Mouse (Mus musculus): ENCODE measurements around the gene Cenpj. TPM values are rescaled to one million over a fixed set of nuclear protein-coding genes. Genes with fewer than 3 reads are reported as not detected.

Gene Cenpj
- polyA plus RNA-seq, 1 experiment from 2014 or later = 16.8 TPM

- H3K9me3 ChIP-seq (replicated peaks) = no peaks in the 10 kb centered on the region
- H3K27ac ChIP-seq = no peak overlapping the region
- H3K9ac ChIP-seq = no peak overlapping the region
- H3K36me3 ChIP-seq = no peaks in the 10 kb centered on the region
- peak overlapping the region; percentile 45; the same call in 1 of the 2 replicates for H3K4me3 ChIP-seq
- peak overlapping the region; percentile 76 for H3K4me2 ChIP-seq (replicated peaks)
- ATAC-seq (ENCODE audit: low FRiP score) = no peak
- 78% methylated on average over 18 of the region's 18 CpGs for WGBS
- peaks cover 11% of the 10 kb centered on the region for H3K4me1 ChIP-seq
- 0 out of 2 replicates have a peak, but pooled peaks cover 2% of the 10 kb centered on the region for H3K27me3 ChIP-seq
Measured at GRCm38 (mm10) chr14:56575969-56576901, 1.0 kb upstream of the Cenpj start.

GRCm38 (mm10) chr14:56572546-56572945, 2.7 kb downstream of the Cenpj start:
- H3K4me2 ChIP-seq (replicated peaks) = peak overlapping the region; percentile 63
- H3K4me3 ChIP-seq = peak overlapping the region; percentile 54; the same call in 1 of the 2 replicates
- H3K4me1 ChIP-seq = peaks cover 17% of the 10 kb centered on the region
- 82% methylated on average over 2 of the region's 2 CpGs for WGBS
- ATAC-seq (ENCODE audit: low FRiP score) = no peak
- H3K36me3 ChIP-seq = no peaks in the 10 kb centered on the region
- no peak overlapping the region for H3K9ac ChIP-seq
- no peaks in the 10 kb centered on the region for H3K9me3 ChIP-seq (replicated peaks)
- 0 out of 2 replicates have a peak, but pooled peaks cover 2% of the 10 kb centered on the region for H3K27me3 ChIP-seq
- no peak overlapping the region for H3K27ac ChIP-seq

- peak overlapping the region; percentile 59 for H3K9ac ChIP-seq
- peak; percentile 99 for ATAC-seq (ENCODE audit: low FRiP score)
- WGBS = under 1% methylated on average over 59 of the region's 59 CpGs
- peak overlapping the region; percentile 54 for H3K4me3 ChIP-seq
- H3K9me3 ChIP-seq (replicated peaks) = no peaks in the 10 kb centered on the region
- 0 out of 2 replicates have a peak, but pooled peaks cover 2% of the 10 kb centered on the region for H3K27me3 ChIP-seq
- peaks cover 17% of the 10 kb centered on the region for H3K4me1 ChIP-seq
- H3K36me3 ChIP-seq = no peaks in the 10 kb centered on the region
- H3K4me2 ChIP-seq (replicated peaks) = peak overlapping the region; percentile 63
- H3K27ac ChIP-seq = peak overlapping the region; percentile 64
Measured at GRCm38 (mm10) chr14:56571310-56572093, 3.7 kb downstream of the Cenpj start.

- H3K36me3 ChIP-seq = peaks cover under 1% of the 10 kb centered on the region; the same call in 1 of the 2 replicates
- 89% methylated on average over 4 of the region's 4 CpGs for WGBS
- no peaks in the 10 kb centered on the region for H3K27me3 ChIP-seq
- no peak overlapping the region for H3K4me2 ChIP-seq (replicated peaks)
- H3K9me3 ChIP-seq (replicated peaks) = no peaks in the 10 kb centered on the region
- ATAC-seq (ENCODE audit: low FRiP score) = no peak
- no peak overlapping the region for H3K4me3 ChIP-seq
- no peak overlapping the region for H3K9ac ChIP-seq
- no peak overlapping the region for H3K27ac ChIP-seq
- H3K4me1 ChIP-seq = peaks cover 9% of the 10 kb centered on the region
Measured at GRCm38 (mm10) chr14:56569041-56569440, 6.2 kb downstream of the Cenpj start.

GRCm38 (mm10) chr14:56567476-56567875, 7.7 kb downstream of the Cenpj start:
- peaks cover 8% of the 10 kb centered on the region for H3K4me1 ChIP-seq
- no peak overlapping the region for H3K9ac ChIP-seq
- H3K9me3 ChIP-seq (replicated peaks) = no peaks in the 10 kb centered on the region
- no peak for ATAC-seq (ENCODE audit: low FRiP score)
- no peak overlapping the region for H3K4me3 ChIP-seq
- no peaks in the 10 kb centered on the region for H3K27me3 ChIP-seq
- WGBS = 85% methylated on average over 7 of the region's 7 CpGs
- no peak overlapping the region for H3K27ac ChIP-seq
- H3K36me3 ChIP-seq = peaks cover 11% of the 10 kb centered on the region
- no peak overlapping the region for H3K4me2 ChIP-seq (replicated peaks)

GRCm38 (mm10) chr14:56559134-56559533, 16.1 kb downstream of the Cenpj start:
- 95% methylated on average over 3 of the region's 3 CpGs for WGBS
- Histone ChIP-seq H3K27ac (no peak overlapping the region), H3K4me2 (replicated peaks) (no peak overlapping the region), H3K4me3 (no peak overlapping the region), H3K4me1 (no peaks in the 10 kb centered on the region), H3K36me3 (peaks cover 31% of the 10 kb centered on the region), H3K27me3 (no peaks in the 10 kb centered on the region), H3K9ac (no peak overlapping the region), H3K9me3 (replicated peaks) (no peaks in the 10 kb centered on the region)
- no peak for ATAC-seq (ENCODE audit: low FRiP score)

- Histone ChIP-seq H3K9me3 (replicated peaks) (no peaks in the 10 kb centered on the region), H3K4me2 (replicated peaks) (no peak overlapping the region), H3K4me1 (no peaks in the 10 kb centered on the region), H3K4me3 (no peak overlapping the region), H3K27me3 (no peaks in the 10 kb centered on the region), H3K9ac (no peak overlapping the region), H3K27ac (no peak overlapping the region), H3K36me3 (peaks cover 43% of the 10 kb centered on the region)
- ATAC-seq (ENCODE audit: low FRiP score) = no peak
- 100% methylated on average over 2 of the region's 2 CpGs for WGBS
Measured at GRCm38 (mm10) chr14:56554716-56555115, 20.5 kb downstream of the Cenpj start.

GRCm38 (mm10) chr14:56553331-56553730, 21.9 kb downstream of the Cenpj start:
- no peaks in the 10 kb centered on the region for H3K4me1 ChIP-seq
- H3K27me3 ChIP-seq = no peaks in the 10 kb centered on the region
- no peak overlapping the region for H3K4me2 ChIP-seq (replicated peaks)
- no peak overlapping the region for H3K9ac ChIP-seq
- no peak overlapping the region for H3K4me3 ChIP-seq
- H3K9me3 ChIP-seq (replicated peaks) = no peaks in the 10 kb centered on the region
- H3K36me3 ChIP-seq = peaks cover 38% of the 10 kb centered on the region
- H3K27ac ChIP-seq = no peak overlapping the region
- ATAC-seq (ENCODE audit: low FRiP score) = no peak
- WGBS = 94% methylated on average over 7 of the region's 7 CpGs

GRCm38 (mm10) chr14:56552924-56553323, 22.3 kb downstream of the Cenpj start:
- no peak for ATAC-seq (ENCODE audit: low FRiP score)
- Histone ChIP-seq H3K27ac (no peak overlapping the region), H3K4me3 (no peak overlapping the region), H3K27me3 (no peaks in the 10 kb centered on the region), H3K4me1 (no peaks in the 10 kb centered on the region), H3K4me2 (replicated peaks) (no peak overlapping the region), H3K9ac (no peak overlapping the region), H3K36me3 (peaks cover 34% of the 10 kb centered on the region), H3K9me3 (replicated peaks) (no peaks in the 10 kb centered on the region)
- WGBS = 92% methylated on average over 6 of the region's 6 CpGs

GRCm38 (mm10) chr14:56550960-56551359, 24.3 kb downstream of the Cenpj start:
- WGBS = 91% methylated on average over 4 of the region's 4 CpGs
- H3K9me3 ChIP-seq (replicated peaks) = no peaks in the 10 kb centered on the region
- no peak overlapping the region for H3K9ac ChIP-seq
- H3K4me1 ChIP-seq = no peaks in the 10 kb centered on the region
- ATAC-seq (ENCODE audit: low FRiP score) = no peak
- H3K4me3 ChIP-seq = no peak overlapping the region
- peaks cover 27% of the 10 kb centered on the region for H3K36me3 ChIP-seq
- no peaks in the 10 kb centered on the region for H3K27me3 ChIP-seq
- no peak overlapping the region for H3K4me2 ChIP-seq (replicated peaks)
- no peak overlapping the region for H3K27ac ChIP-seq

- H3K27me3 ChIP-seq = no peaks in the 10 kb centered on the region
Measured at GRCm38 (mm10) chr14:56545491-56545890, 29.7 kb downstream of the Cenpj start.

GRCm38 (mm10) chr14:56544946-56545345, 30.3 kb downstream of the Cenpj start:
- no peaks in the 10 kb centered on the region for H3K27me3 ChIP-seq
- no peak overlapping the region for H3K4me2 ChIP-seq (replicated peaks)
- no peak overlapping the region for H3K27ac ChIP-seq
- no peak overlapping the region for H3K4me3 ChIP-seq
- no peak for ATAC-seq (ENCODE audit: low FRiP score)
- no peak overlapping the region for H3K9ac ChIP-seq
- no peaks in the 10 kb centered on the region for H3K9me3 ChIP-seq (replicated peaks)
- WGBS = 94% methylated on average over 1 of the region's 1 CpGs
- no peaks in the 10 kb centered on the region for H3K4me1 ChIP-seq
- H3K36me3 ChIP-seq = 0 out of 2 replicates have a peak, but pooled peaks cover 6% of the 10 kb centered on the region

More at GRCm38 (mm10) chr14:56545491-56545890, 29.7 kb downstream of the Cenpj start:
- Histone ChIP-seq H3K27ac (no peak overlapping the region), H3K9ac (no peak overlapping the region), H3K4me2 (replicated peaks) (no peak overlapping the region), H3K36me3 (0 out of 2 replicates have a peak, but pooled peaks cover 6% of the 10 kb centered on the region), H3K4me1 (no peaks in the 10 kb centered on the region), H3K4me3 (no peak overlapping the region), H3K9me3 (replicated peaks) (no peaks in the 10 kb centered on the region)
- no peak for ATAC-seq (ENCODE audit: low FRiP score)
- WGBS = 95% methylated on average over 4 of the region's 4 CpGs

Measured in hindbrain, embryonic 12.5 days (tissue).